Mouse (Mus musculus): Measurements from ENCODE around the gene Arl1.

DNA sequence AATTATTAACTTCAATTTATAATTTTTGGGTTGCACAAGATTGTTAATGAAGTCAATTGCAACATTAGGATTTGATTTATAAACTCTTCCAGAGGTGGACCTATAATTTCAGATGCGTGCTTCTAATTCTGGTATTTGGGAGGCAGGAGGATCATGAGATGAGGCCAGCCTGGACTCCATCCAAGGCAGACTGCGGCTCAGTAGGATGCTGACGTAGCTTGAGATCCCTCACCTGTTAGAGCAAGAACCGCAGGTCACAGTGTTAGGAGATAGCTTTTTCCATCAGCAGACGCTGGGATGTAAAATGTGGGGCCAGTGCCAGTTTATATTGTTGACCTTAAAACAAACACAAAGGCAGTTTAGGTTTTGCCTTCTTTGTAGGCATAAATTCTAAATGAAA lies 10.1 kb downstream of the Arl1 start:
- TF ChIP-seq CTCF (IDR thresholded peaks at IDR 0.05; ENCODE audit: low read depth) (no peak), EP300 (IDR thresholded peaks at IDR 0.05; ENCODE audit: low read depth) (no peak)

Data from liver, postnatal 0 days (tissue).